Mouse (Mus musculus): ENCODE measurements around the gene Slc6a1.
"Not testable (repeated sequence)": the region's sequence is repeated elsewhere in the genome, so short reads cannot be mapped to it uniquely, and the experiment has no call there.

Slc6a1 gene

GRCm38 (mm10) chr6:114290184-114290583 lies 7.7 kb downstream of the Slc6a1 start:
- peak; percentile 87 for DNase-seq (ENCODE audit: low read depth, low spot score)

GRCm38 (mm10) chr6:114290929-114291328 lies 8.5 kb downstream of the Slc6a1 start:
- DNase-seq (ENCODE audit: low read depth, low spot score), result peak; percentile 69

DNA sequence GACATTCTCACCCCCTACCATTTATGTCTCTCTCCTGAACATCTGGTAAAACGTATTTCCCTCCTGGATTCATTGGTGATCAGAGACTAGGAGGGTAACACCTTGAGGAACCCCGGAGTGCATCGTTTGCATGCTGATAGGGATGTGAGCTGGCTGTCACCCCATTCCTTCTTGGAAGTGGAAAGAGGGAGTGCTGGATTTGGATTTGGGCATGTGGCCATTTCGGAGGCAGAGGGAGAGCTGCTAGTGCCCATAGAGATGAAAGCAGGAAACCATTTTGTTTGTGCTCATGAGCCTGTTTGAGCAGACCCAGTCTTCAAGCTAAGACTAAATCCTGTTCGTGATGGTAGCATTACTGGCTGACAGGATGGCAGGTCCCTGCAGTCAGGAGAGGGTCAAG lies 9.0 kb downstream of the Slc6a1 start:
- peak; percentile 59 for DNase-seq (ENCODE audit: low read depth, low spot score)

DNA sequence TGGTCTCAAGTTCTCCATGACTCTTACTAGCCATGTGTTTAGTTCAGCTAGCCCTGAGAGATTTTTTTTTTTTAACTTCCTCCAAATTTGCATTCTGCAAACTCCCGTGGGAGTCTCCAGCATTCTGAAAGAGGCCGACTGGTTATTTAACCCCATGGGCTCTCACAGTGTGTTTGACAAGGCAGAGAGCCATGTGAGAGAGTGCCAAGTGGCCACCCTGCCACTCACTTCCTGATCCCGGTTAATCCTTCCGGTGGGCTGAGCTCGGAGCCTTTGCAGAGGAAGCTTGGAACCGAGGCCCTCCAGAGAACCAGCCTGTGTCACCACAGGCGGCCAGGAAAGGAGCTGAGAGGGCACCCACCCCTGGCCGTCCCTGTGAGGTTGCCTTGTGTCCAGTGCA lies 11.1 kb downstream of the Slc6a1 start:
- DNase-seq (ENCODE audit: low read depth, low spot score), result no peak

DNA sequence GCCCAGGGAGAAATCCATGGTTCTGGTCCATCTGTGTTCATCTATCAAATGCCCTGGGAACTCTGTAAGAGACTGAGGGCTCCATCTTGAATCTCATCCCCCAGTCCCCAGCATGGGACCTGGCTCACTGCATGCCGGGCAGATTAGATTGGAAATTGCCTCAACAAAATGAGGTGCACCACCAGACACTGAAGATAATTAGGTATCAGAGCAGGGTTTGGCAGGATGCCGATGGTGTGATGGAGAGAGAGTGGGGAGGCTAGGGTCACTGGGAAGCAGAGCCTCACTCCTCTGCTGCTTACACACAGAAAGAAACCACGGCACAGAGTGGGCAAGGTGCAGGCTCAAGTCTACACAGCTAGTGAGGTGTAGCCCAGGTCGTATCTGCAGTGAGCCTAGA lies 12.7 kb downstream of the Slc6a1 start:
- no peak for DNase-seq (ENCODE audit: low read depth, low spot score)

- DNase-seq (ENCODE audit: low read depth, low spot score), result peak; percentile 80
Observed at GRCm38 (mm10) chr6:114297260-114298002, 15.0 kb downstream of the Slc6a1 start.

DNA sequence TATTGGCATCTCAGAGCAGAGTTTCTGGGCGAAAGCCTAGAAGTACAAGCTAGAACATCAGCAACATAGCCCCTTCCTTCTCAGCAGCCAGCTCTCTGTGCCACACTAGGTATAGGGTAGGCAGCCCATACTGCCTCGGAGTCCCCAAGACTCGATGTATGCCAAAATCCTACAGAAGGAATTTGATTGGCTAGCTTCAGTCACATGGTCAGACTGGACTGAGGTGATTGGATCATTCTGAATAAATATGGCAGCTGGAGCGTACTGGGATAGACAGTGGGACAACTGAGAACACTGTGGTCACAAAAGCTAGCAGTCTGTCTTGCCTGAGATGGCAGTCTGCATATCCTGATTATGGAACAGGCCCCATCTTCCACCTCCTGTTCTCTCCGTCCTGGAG lies 17.3 kb downstream of the Slc6a1 start:
- no peak for DNase-seq (ENCODE audit: low read depth, low spot score)

GRCm38 (mm10) chr6:114300737-114301136 lies 18.3 kb downstream of the Slc6a1 start:
- no peak for DNase-seq (ENCODE audit: low read depth, low spot score)

DNA sequence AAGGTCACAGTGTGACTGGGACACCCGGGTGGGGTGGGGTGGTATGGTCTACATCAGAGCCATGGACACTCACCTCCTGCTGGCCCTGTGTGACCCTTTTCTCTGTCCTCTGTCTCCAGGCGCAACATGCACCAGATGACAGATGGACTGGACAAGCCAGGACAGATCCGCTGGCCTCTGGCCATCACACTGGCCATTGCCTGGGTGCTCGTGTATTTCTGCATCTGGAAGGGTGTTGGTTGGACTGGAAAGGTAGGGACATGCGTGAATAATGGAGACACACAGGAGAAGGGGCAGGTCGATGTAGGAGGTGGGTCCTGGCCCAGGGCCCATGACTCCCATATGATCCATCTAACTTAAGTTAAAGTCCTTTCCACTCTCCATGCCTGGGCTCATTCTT lies 22.2 kb downstream of the Slc6a1 start:
- DNase-seq (ENCODE audit: low read depth, low spot score), result no peak

DNA sequence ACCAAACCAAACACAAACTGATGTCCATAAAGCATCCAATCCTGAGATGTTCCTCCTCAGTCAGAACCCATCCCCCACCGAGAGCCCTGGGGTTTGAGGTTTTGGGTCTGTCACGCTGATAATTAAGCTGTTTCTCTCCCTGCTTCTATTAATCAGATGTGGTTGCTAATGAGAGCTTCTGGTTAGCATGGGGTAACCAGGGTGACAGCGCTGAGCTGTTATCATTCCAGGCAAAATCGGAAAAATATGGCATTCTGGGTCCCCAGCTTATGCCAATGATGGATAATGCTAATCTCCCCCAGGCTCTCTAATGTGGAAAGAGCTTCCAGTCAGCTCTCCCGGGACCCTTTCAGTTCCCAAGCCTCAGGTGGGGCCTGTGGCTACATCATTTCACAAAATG lies 38.1 kb downstream of the Slc6a1 start:
- no peak for DNase-seq (ENCODE audit: low read depth, low spot score)

GRCm38 (mm10) chr6:114321146-114321545 lies 38.7 kb downstream of the Slc6a1 start:
- no peak for DNase-seq (ENCODE audit: low read depth, low spot score)

- DNase-seq (ENCODE audit: low read depth, low spot score), result no peak
Observed at GRCm38 (mm10) chr6:114322914-114323313, 40.5 kb downstream of the Slc6a1 start.

- peak; percentile 65 for DNase-seq (ENCODE audit: low read depth, low spot score)
Observed at GRCm38 (mm10) chr6:114324808-114325207, 42.4 kb downstream of the Slc6a1 start.

DNA sequence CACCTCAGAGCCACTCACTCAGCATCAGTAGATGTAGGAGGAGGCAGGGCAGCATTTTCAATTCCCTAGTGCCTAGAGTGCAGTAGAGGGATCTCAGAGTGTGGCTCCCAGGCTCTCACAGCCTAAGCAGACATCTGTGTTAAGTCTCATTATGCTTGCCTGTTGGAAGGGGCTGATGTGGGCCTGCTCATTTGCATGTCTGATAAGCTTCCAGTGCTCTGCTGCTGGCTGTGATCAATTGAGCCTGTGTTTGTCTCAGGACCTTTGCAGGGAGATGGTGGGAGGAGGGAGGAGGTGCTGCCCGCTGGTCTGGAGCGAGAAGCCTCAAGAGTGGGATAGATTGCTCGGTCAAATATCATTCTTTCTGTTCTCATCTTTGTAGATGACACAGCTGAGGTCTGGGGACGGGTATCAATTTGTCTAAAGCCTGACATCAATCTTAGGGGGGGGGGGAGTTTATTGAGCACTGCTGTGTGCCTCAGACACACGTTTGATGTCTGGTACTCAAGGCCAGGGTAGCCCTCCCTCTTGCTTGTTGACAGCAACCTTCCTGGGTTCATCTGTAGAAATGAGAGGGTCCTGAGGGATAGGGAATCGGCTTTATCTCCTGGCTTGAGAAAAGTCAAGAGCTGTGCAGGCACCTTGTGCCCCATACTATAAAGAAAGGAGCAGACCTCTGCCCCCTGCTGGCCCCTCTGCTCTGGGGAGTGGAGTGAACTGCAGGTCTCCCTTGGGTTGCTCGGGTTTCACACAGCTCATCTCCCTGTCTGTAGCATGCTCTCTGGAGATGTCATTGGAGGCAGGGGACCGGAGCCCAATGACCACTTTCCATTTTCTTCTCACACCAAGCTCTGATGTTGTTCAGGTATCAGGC lies 47.4 kb downstream of the Slc6a1 start:
- DNase-seq (ENCODE audit: low read depth, low spot score), result peak; percentile 64

GRCm38 (mm10) chr6:114331926-114332325 lies 49.5 kb downstream of the Slc6a1 start:
- no peak for DNase-seq (ENCODE audit: low read depth, low spot score)

DNA sequence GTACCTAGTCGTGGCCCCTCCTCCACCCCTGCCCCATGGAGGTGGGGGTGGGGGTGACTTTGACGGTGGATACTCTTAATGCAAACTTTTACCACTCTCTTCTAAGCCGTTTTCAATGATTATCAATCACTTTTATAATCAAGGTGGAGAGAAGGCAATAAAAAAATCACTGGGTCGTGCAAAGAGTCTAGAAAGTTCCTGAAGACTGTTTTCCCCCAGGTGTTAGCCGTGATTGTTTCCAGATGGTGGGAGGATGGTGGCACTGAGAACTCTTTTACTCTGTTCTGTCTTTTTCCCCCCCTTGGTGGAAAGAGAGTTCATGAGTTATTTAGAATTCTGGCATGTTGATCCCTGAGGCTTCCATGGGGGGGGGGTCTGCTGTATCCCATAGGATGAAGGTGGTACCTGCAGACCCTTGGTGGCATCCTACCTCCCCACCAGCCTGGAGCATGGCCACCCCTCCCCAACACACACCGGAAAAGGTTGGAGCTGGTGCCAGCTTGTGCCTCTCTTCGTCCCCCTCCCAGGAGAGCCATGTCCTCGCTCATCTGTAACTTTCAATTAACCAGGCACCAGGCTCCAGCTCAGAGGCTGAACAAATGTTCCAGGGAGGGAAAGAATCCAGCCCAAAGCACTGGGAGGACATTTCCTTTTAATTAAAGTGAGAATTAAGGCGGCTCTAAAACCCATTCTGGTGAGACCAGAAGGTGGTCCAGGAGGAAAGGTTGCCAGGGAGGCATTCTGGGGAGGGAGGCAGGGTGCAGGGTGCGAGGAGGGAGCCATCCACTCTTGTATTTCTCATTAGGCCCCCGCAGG lies 53.9 kb downstream of the Slc6a1 start:
- no peak for DNase-seq (ENCODE audit: low read depth, low spot score)

- no peak for DNase-seq (ENCODE audit: low read depth, low spot score)
Observed at GRCm38 (mm10) chr6:114336944-114337215, 54.4 kb downstream of the Slc6a1 start.

GRCm38 (mm10) chr6:114341381-114341780 lies 58.9 kb downstream of the Slc6a1 start:
- DNase-seq (ENCODE audit: low read depth, low spot score), result not testable (repeated sequence)

DNA sequence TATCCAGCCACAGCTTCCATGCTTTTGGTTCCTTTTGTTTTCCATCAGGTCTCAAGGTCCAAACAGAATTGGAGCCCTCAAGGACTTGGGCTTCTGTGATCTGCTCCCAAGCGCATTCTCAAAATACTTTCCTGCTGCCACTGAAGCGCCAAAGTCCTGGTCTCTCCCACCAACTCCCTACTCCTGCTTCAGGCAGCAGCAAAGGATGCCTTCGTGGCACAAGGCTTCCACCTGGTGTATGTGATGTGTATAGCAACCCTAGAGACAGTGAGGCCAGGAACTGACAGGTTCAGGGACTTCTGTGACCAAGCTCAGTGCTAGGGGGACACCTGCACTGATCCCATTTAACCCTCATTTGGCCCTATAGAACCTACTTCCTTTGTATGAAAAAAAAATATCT lies 61.3 kb downstream of the Slc6a1 start:
- DNase-seq (ENCODE audit: low read depth, low spot score), result peak; percentile 77

DNA sequence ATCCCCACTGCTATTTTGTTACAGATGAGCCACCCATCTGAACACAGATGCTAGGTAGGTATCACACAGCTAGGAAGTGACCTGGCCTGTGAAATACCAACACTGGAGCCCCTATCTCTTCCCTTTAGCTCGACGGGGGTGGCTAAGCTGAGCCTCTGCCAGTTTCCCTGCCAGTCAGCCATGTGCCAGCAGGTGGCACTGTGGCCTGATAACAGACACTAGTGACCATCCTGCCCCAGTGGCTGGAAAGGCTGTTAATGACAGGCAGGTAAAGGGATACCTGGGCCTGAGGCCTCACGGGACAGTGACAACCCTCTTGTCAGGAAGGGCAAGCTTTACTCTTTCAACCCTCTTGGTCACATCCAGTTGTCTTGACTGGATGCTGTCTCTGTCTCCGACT lies 62.7 kb downstream of the Slc6a1 start:
- DNase-seq (ENCODE audit: low read depth, low spot score), result peak; percentile 65

- DNase-seq (ENCODE audit: low read depth, low spot score), result peak; percentile 90
Observed at GRCm38 (mm10) chr6:114347831-114348754, 65.7 kb downstream of the Slc6a1 start.
